Mouse (Mus musculus) layer of hippocampus, postnatal 10 days (tissue): ENCODE data around the gene Klhl33. TPM values are rescaled to one million over a fixed set of nuclear protein-coding genes. Genes with fewer than 3 reads are reported as not detected.
"Not testable (repeated sequence)": the region's sequence is repeated elsewhere in the genome, so short reads cannot be mapped to it uniquely, and the experiment has no call there.

Experiments
- DNase-seq, 2 experiments: peaks; one replicate each; pipeline ENCODE4 v3.0.0; 2021; ENCODE audit warnings: low spot score in 2 of 2
- long read RNA-seq: library from polyadenylated mRNA; stranded (forward); transcript quantifications from one replicate; pipeline ENCODE4 v2.0.0, GENCODE M21; 2023
- total RNA-seq, 2 experiments: library from RNA; stranded (reverse); gene quantifications; 2 replicates each; pipeline ENCODE4 v1.2.3; 2021

Gene Klhl33
- total RNA-seq, result 1 to 10 TPM; 1.8 to 2.3 TPM
- long read RNA-seq, partial matches to known transcripts, result 0 of 2 reads
- long read RNA-seq, other reads (novel, unspliced or antisense), result 1 of 2 reads

GRCm38 (mm10) chr14:50897374-50897765, at the start of gene Klhl33:
Gene Klhl33, minus strand, starts transcription at chr14:50897507.
- no peak for DNase-seq

DNA sequence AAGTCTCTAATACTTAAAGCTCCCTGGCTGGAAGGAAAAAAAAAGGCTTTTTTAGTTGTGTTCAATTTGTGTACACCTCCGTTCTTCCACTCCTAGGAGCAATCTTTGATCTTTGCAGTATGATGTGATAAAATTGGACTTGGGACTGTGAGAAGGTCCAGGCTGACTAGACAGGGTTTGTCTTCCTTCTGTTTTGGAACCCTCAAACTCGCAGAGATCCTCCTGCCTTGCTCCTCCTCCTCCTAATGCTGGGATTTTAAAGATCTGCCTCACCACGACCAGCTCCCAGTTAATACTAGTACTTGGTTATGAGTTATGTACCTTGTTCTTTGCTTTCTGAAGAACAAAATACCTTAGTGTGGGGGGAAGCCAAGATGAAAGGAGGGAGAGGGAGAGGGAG, 48.2 kb upstream of the Klhl33 start:
- not testable (repeated sequence) for DNase-seq

- not testable (repeated sequence) for DNase-seq
Measured at GRCm38 (mm10) chr14:50945081-50945480, 47.8 kb upstream of the Klhl33 start.

DNA sequence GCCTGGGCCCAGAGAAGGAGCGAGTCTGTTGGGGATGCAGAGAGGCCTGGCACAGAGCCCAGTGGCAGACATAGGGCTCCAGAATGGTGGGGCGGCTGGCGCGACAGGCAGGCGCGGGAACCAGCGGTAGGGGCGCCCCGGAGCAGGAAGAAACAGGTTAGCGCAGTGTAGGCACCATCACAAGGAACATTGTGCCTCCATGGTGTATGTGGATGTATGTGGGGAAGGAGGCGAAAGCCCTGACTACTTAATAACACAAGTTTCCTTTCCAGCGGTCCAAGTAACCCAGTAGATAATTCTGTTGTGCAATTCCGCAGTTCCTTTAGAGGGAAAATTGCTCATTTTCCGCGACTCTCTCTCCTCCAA, 47.3 kb upstream of the Klhl33 start:
- not testable (repeated sequence) for DNase-seq

GRCm38 (mm10) chr14:50943932-50944667, 46.8 kb upstream of the Klhl33 start, which contains the start of gene Gm49342:
Gene Gm49342, plus strand, starts transcription at chr14:50944517.
- DNase-seq, result peak; percentile 90 to 91

DNA sequence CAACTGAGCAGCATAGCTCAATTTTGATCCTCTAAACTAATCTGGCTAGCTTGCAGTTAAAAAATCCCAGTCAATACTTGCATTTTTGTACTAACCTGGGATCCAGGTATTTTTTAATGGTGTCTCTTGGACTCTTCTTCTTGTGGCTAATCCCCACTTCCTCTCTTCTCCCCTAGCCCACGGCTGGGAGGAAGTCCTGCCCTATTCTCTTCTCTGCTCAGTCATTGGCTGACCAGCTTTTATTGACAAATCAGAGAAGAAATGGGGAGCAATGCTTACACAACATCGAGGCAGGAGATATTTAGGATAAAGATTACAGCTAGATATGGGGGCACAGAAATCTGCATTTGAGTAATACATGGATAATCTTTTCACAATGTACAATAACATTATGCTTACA, 41.6 kb upstream of the Klhl33 start:
- DNase-seq, result no peak

DNA sequence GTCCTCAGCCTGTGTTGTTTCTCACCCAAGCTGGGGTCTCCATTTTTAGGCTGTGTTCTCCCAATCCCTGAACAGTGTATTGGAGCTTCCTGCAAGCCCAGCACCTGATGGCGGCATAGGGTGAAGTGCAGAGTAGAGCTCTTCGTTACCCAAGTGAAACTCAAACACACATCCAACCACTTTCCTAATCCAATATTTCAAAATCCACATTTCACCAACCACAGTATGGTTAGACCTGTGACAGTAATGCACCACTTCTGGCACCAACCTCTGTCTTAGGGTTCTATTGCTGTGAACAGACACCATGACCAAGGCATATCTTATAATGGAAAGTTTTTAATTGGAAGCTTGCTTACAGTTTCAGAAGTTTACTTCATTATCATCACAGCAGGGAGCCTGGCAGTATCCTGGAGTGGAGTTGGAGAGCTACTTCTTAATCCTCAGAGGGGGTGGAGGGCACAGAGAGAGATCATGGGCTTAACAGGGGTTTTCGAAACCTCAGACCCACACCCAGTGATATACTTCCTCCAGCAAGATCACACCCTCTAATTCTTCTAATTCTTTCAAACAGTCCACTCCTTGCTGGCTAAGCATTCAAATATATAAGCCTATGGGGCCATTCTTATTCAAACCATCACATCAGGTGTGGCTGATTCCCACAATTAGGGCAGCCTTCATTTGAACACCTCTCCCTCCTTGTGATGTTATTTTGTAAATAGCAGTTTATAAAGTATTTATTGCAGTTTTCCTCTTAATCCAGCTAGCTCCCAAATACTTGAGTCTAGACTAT, 41.0 kb upstream of the Klhl33 start:
- DNase-seq, result no peak

- DNase-seq, result no peak
Measured at GRCm38 (mm10) chr14:50936649-50937048, 39.3 kb upstream of the Klhl33 start.

DNA sequence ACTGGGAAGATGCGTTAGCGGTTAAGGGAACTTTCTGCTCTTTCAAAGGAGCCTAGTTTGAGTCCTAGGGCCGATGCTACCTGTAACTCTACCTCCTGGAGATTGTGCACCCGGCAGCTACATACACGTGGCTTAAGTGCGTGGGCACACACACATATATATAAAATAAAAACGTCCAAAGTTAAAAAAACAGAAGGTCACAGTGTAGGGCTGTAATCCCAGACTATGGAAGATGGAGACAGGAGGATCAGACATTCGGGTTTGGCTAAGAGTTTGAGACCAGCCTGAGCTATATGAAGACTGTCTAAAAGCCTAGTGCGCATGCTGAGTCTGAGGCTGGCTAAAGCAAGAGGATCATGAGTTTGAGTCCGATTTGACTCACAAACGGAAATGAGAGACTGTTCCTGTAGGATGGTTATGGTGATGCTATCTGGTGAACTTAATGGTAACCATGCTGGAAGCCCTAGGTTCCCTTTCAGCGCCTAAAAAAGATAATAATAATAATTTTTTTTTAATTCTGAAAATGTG, 34.2 kb upstream of the Klhl33 start:
- no peak for DNase-seq

- peak; percentile 98 to 99 for DNase-seq
Measured at GRCm38 (mm10) chr14:50930754-50931492, 33.6 kb upstream of the Klhl33 start, which contains the start of the genes Pip4p1 and Pnp. Gene Pip4p1, minus strand, starts transcription at chr14:50930856. Gene Pnp, plus strand, starts transcription at chr14:50931082.

DNA sequence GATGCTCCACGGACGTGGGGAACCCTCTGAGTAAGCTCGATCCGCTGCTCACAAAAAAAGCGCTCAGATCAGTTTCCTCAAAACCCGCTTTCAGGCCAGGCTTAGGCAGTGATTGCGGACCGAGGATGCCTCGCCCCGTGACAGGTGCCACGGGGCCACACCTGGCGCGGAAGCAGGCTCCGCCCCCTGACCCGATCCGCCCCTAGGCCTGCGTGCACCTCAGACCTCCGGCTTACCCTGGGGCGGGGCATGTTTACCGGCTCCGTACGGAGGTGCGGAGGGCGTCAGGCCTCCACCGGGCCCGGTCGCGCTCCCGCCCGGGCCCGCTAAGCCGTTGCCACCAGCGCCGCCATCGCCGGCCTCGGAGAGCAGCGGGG, 33.1 kb upstream of the Klhl33 start:
- DNase-seq, result no peak

DNA sequence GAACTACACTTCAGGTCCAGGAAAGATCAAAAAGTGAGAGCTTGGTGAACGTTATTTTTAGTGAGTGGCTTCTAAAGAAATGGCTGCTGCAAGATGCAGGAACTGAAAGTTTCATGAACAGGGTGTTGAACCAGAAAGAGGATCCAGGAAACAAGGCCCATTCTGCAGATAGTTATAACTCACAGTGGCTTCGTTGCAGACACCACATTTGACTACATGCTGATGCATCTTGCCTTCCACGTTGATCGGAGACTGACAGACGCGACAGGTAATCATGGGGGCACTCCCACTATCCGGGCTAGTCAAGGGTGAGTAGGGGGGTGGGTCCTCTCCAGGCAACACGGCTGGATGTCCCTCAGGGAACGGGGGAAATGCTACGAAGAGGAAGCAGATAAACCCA, 32.6 kb upstream of the Klhl33 start:
- no peak for DNase-seq

DNA sequence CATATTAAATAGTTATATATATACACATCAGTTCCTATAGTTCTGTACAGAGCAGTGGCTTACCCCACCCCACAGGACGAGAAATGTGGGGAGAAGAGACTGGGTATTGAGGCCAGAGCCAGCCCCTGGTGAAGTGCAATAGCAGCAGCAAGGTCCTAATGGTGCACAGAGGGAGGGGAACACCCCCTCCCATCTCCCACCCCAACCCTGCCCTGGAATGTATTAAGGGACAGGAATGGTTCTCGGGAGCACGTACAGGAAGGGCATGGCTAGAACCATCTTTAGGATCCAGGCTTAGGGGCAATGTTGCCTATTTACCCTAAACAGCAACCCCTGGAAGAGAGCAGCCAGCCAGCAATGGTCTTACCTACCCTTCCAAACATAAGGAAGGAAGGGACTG, 30.1 kb upstream of the Klhl33 start:
- DNase-seq, result no peak

- peak in 1 of 2 experiments; percentile 27 for DNase-seq
Measured at GRCm38 (mm10) chr14:50925111-50925920, 28.0 kb upstream of the Klhl33 start.

GRCm38 (mm10) chr14:50924281-50925064, 27.2 kb upstream of the Klhl33 start, which contains the start of the genes Osgep and Apex1:
Gene Osgep, minus strand, starts transcription at chr14:50924893.
Gene Apex1, plus strand, starts transcription at chr14:50924968.
- DNase-seq, result peak; percentile 97

- DNase-seq, result not testable (repeated sequence)
Measured at GRCm38 (mm10) chr14:50923437-50923836, 26.1 kb upstream of the Klhl33 start.

DNA sequence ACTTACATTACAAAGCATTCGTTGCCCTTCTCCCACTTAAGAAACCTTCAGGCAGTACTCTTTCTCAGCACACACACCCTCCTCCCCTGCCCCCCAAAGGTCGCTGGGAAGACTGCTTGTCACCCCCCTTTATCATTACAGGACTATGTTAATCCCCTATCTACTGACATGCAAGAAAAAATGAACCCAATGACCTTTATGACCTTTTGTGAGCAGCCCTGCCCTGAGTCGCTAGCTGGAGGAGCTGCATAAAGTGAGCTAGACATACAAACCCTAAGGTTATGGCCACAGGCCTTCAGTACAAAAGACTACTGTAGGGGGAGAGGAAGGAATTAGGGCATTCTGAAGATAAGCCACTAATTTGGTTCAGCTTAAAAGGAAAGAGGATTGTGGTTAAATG, 14.0 kb upstream of the Klhl33 start:
- DNase-seq, result no peak

DNA sequence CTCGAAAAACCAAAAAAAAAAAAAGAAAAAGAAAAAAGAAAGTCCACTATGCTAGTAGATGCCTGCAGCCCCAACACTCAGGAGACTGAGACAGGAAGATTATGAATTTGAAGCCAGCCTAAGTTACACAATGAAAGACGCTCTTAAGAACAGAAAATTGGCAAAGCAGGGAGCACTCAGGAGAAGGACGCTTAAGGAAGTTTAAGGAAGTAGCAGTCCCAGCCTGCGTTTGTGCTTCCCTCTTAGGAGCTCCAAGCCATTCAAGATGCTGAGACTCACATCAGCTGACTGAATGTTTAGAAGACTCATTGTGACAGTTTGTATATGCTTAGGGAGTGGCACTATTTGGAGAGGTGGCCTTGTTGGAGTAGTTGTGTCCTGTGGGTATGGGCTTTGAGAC, 10.8 kb upstream of the Klhl33 start:
- DNase-seq, result no peak

DNA sequence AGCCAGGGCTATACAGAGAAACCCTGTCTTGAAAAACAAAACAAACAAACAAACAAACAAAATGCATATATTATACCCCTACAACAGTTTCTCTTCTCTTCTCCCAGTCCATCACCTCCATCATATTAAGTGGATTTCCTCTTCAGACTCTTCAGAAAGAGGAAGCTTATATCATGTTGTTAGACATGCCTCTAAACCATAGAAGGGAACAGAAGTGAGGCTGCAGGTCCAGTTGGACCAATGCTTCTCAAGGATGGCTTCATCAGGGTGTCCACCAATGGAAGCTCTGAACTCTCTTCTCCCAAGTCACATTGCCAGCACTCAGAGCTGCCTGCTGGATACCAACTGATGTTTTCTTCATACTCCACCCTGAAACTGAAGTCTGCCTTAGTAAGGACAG, 8.0 kb upstream of the Klhl33 start:
- not testable (repeated sequence) for DNase-seq

DNA sequence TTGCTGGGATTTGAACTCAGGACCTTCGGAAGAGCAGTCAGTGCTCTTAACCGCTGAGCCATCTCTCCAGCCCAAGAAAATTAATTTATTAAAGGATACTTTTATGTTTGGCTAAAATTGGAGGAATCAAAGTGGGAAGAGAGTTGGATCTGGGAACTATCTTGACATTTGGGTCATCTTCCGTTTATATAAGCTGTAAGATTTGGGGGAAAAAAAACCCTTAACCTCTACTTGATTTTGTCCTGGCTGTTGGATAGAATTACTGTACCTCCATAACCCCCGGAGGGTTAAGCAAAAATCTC, 7.5 kb upstream of the Klhl33 start:
- DNase-seq, result no peak
